Mouse (Mus musculus): Measurements from ENCODE around the gene Ccdc9b. TPM values are rescaled to one million over a fixed set of nuclear protein-coding genes. Genes with fewer than 3 reads are reported as not detected.

Gene Ccdc9b
- polyA plus RNA-seq, 1 experiment from 2014 or later = 0.77 TPM

- Histone ChIP-seq H3K4me3 (ENCODE audit: low read depth, low read length) (no peak overlapping the region), H3K27me3 (replicated peaks; ENCODE audit: control insufficient read depth, insufficient read depth, low read length) (no peaks in the 10 kb centered on the region; the same call in 1 of the 2 replicates), H3K9ac (ENCODE audit: low read depth, low read length) (no peak overlapping the region), H3K9me3 (ENCODE audit: control insufficient read depth) (no peaks in the 10 kb centered on the region), H3K36me3 (ENCODE audit: control insufficient read depth, insufficient read depth) (no peaks in the 10 kb centered on the region), H3K4me1 (replicated peaks; ENCODE audit: control insufficient read depth, insufficient read depth, low read length) (peaks cover 11% of the 10 kb centered on the region; the same call in 1 of the 2 replicates), H3K27ac (ENCODE audit: low read depth, low read length) (no peak overlapping the region), H3K4me2 (replicated peaks; ENCODE audit: low read depth) (no peak overlapping the region)
- no peak for ATAC-seq
- TF ChIP-seq CTCF (IDR thresholded peaks at IDR 0.05; ENCODE audit: low read depth) = no peak
- WGBS = 55% methylated on average over 1 of the region's 1 CpGs
Measured at GRCm38 (mm10) chr2:118781115-118781514, 18.7 kb upstream of the Ccdc9b start.

DNA sequence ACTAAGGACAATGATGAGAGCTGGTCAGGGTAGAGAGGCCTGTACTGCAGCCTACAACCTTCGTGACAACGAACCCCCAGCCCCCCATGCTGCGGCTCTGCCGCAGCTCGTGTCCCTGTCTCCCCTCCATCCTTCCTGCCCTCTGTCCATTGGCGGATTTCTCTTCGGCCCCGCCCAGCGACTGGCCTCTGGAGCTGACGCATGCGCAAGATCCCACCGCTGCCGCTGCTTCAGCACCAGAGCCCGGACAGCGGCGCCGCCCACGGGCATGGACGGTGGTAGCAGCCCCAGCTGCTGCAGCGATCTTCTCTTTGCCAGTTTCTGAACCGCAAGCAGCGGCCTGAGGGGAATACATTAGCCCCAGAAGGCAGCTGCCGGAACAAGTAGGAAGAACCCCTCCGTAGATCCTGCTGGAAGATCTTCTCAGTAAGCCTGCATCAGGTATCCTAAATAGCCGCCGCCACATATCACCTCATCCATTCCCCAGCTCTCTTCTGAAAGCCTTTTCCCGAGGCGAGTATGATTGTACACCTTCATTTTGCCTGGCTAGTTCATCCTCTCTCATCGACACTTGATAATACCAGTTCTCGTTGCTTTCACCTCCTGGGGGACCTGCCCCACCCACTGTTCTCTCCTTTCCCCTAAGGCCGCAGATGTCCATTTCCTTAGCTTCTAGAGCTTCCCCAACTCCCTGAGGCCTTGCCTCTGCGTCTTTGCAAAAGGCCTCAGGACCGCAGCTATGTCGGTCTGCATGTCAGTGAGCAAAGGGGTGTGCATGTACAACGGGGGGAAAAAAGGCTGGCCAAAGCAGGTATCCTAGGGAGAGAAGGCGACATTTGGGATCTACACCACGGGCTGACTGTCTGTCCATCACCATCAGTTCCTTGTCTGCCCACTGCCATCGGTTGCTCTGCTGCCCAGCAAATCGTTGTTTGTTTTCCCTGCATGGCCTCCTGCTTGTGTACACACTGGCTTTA, 17.3 kb upstream of the Ccdc9b start, which contains the start of gene Disp2:
Disp2 (plus strand) TSS at position 216 of the 977 bp plus-strand sequence.
- Histone ChIP-seq H3K36me3 (ENCODE audit: control insufficient read depth, insufficient read depth) (no peaks in the 10 kb centered on the region), H3K9me3 (ENCODE audit: control insufficient read depth) (no peaks in the 10 kb centered on the region), H3K4me2 (replicated peaks; ENCODE audit: low read depth) (peak within 1 kb of the TSS; percentile 67), H3K27me3 (replicated peaks; ENCODE audit: control insufficient read depth, insufficient read depth, low read length) (no peaks in the 10 kb centered on the region; the same call in 1 of the 2 replicates), H3K27ac (ENCODE audit: low read depth, low read length) (no peak within 1 kb of the TSS), H3K9ac (ENCODE audit: low read depth, low read length) (no peak within 1 kb of the TSS), H3K4me3 (ENCODE audit: low read depth, low read length) (peak within 1 kb of the TSS; percentile 25), H3K4me1 (replicated peaks; ENCODE audit: control insufficient read depth, insufficient read depth, low read length) (peaks cover 11% of the 10 kb centered on the region; the same call in 1 of the 2 replicates)
- ATAC-seq = peak; percentile 64; the same call in 1 of the 2 replicates
- WGBS = 10% methylated on average over 39 of the region's 39 CpGs
- TF ChIP-seq CTCF (IDR thresholded peaks at IDR 0.05; ENCODE audit: low read depth) = peak; percentile 66

- Histone ChIP-seq H3K27ac (ENCODE audit: low read depth, low read length) (no peak overlapping the region), H3K4me3 (ENCODE audit: low read depth, low read length) (peak overlapping the region; percentile 25), H3K9me3 (ENCODE audit: control insufficient read depth) (no peaks in the 10 kb centered on the region), H3K4me2 (replicated peaks; ENCODE audit: low read depth) (peak overlapping the region; percentile 67), H3K9ac (ENCODE audit: low read depth, low read length) (no peak overlapping the region), H3K4me1 (replicated peaks; ENCODE audit: control insufficient read depth, insufficient read depth, low read length) (peaks cover 16% of the 10 kb centered on the region; the same call in 1 of the 2 replicates), H3K36me3 (ENCODE audit: control insufficient read depth, insufficient read depth) (no peaks in the 10 kb centered on the region), H3K27me3 (replicated peaks; ENCODE audit: control insufficient read depth, insufficient read depth, low read length) (no peaks in the 10 kb centered on the region; the same call in 1 of the 2 replicates)
- ATAC-seq = no peak
- WGBS = 14% methylated on average over 10 of the region's 10 CpGs
- no peak for TF ChIP-seq CTCF (IDR thresholded peaks at IDR 0.05; ENCODE audit: low read depth)
Measured at GRCm38 (mm10) chr2:118779065-118779464, 16.6 kb upstream of the Ccdc9b start.

- H3K4me3 ChIP-seq (ENCODE audit: low read depth, low read length) = no peak overlapping the region
- ATAC-seq = no peak
- no peak for TF ChIP-seq CTCF (IDR thresholded peaks at IDR 0.05; ENCODE audit: low read depth)
- H3K9ac ChIP-seq (ENCODE audit: low read depth, low read length) = no peak overlapping the region
- H3K36me3 ChIP-seq (ENCODE audit: control insufficient read depth, insufficient read depth) = no peaks in the 10 kb centered on the region
- H3K4me2 ChIP-seq (replicated peaks; ENCODE audit: low read depth) = no peak overlapping the region
- WGBS = 48% methylated on average over 4 of the region's 4 CpGs
- H3K4me1 ChIP-seq (replicated peaks; ENCODE audit: control insufficient read depth, insufficient read depth, low read length) = peaks cover 17% of the 10 kb centered on the region; the same call in 1 of the 2 replicates
- no peaks in the 10 kb centered on the region for H3K9me3 ChIP-seq (ENCODE audit: control insufficient read depth)
- no peaks in the 10 kb centered on the region; the same call in 1 of the 2 replicates for H3K27me3 ChIP-seq (replicated peaks; ENCODE audit: control insufficient read depth, insufficient read depth, low read length)
- H3K27ac ChIP-seq (ENCODE audit: low read depth, low read length) = no peak overlapping the region
Measured at GRCm38 (mm10) chr2:118778418-118778817, 16.0 kb upstream of the Ccdc9b start.

DNA sequence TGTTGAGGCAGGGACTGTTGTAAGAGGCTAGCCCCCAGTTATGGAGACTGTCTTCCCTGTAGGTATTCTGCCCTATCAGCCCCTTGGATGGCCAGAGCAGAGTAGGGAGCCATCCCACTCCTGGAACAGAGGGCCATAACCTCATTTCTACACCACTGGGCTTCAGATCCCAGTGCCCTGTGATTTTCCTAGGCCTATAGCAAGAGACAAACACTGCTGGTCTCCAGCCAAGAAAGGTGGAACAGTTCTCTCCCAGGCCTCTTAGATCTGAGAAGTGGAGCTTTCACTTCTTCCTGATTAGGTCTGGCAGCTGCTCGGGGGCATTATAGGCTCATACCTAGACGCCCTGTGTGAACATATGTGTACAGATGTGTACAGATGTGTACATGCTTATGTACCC, 13.8 kb upstream of the Ccdc9b start:
- no peak for ATAC-seq
- no peak overlapping the region for H3K4me2 ChIP-seq (replicated peaks; ENCODE audit: low read depth)
- H3K9me3 ChIP-seq (ENCODE audit: control insufficient read depth) = no peaks in the 10 kb centered on the region
- H3K27me3 ChIP-seq (replicated peaks; ENCODE audit: control insufficient read depth, insufficient read depth, low read length) = no peaks in the 10 kb centered on the region; the same call in 1 of the 2 replicates
- H3K4me1 ChIP-seq (replicated peaks; ENCODE audit: control insufficient read depth, insufficient read depth, low read length) = peaks cover 18% of the 10 kb centered on the region
- no peak for TF ChIP-seq CTCF (IDR thresholded peaks at IDR 0.05; ENCODE audit: low read depth)
- H3K4me3 ChIP-seq (ENCODE audit: low read depth, low read length) = no peak overlapping the region
- WGBS = 51% methylated on average over 2 of the region's 2 CpGs
- no peaks in the 10 kb centered on the region for H3K36me3 ChIP-seq (ENCODE audit: control insufficient read depth, insufficient read depth)
- H3K9ac ChIP-seq (ENCODE audit: low read depth, low read length) = no peak overlapping the region
- H3K27ac ChIP-seq (ENCODE audit: low read depth, low read length) = no peak overlapping the region

GRCm38 (mm10) chr2:118775846-118776245, 13.4 kb upstream of the Ccdc9b start:
- no peaks in the 10 kb centered on the region for H3K9me3 ChIP-seq (ENCODE audit: control insufficient read depth)
- H3K4me3 ChIP-seq (ENCODE audit: low read depth, low read length) = no peak overlapping the region
- H3K27me3 ChIP-seq (replicated peaks; ENCODE audit: control insufficient read depth, insufficient read depth, low read length) = no peaks in the 10 kb centered on the region; the same call in 1 of the 2 replicates
- no peak for TF ChIP-seq CTCF (IDR thresholded peaks at IDR 0.05; ENCODE audit: low read depth)
- H3K36me3 ChIP-seq (ENCODE audit: control insufficient read depth, insufficient read depth) = no peaks in the 10 kb centered on the region
- H3K9ac ChIP-seq (ENCODE audit: low read depth, low read length) = no peak overlapping the region
- 85% methylated on average over 3 of the region's 4 CpGs for WGBS
- ATAC-seq = no peak
- H3K4me2 ChIP-seq (replicated peaks; ENCODE audit: low read depth) = no peak overlapping the region
- H3K4me1 ChIP-seq (replicated peaks; ENCODE audit: control insufficient read depth, insufficient read depth, low read length) = peaks cover 18% of the 10 kb centered on the region
- no peak overlapping the region for H3K27ac ChIP-seq (ENCODE audit: low read depth, low read length)

Measured in intestine, postnatal 0 days (tissue).